Mouse (Mus musculus) telencephalon, adult 2 months (tissue): Measurements from ENCODE around the gene Casc1.

Source experiments
- DNase-seq: peaks from one replicate; pipeline ENCODE4 v3.0.0-alpha.2; 2011; ENCODE audit warnings: low read depth, low spot score

Gene Casc1

DNA sequence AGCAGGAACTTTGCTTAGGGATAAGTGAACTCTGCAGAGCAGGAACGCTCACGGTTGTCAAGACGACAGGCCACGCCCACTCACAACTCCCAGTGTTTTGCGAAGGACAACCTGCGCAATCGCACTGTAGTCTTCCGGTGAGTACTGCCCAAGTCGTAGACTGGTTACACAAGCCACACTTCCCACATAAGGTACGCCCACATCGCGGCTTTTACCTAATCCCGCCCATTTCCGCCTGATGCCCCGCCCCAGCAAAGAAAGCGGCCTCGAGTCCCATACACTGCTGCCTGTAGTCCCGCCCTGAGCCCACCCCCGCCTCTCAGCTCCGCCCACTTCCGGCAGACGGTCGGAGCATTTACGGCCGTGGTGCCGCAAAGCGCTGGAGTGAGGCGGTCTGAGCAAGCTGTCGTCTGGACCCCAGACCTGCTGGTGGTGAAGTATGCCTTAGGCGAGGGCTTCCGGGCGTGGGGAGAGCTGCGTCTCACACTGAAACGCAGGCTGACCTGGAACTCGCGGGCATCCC, at the start of gene Casc1, which contains the start of gene Etfrf1:
Gene Casc1, minus strand, starts transcription at position 190 of the 523 bp plus-strand sequence.
Gene Etfrf1, plus strand, starts transcription at position 319 of the 523 bp plus-strand sequence.
- peak; percentile 100 for DNase-seq

- DNase-seq = no peak
These were observed 45.9 kb upstream of the Casc1 start for GRCm38 (mm10) chr6:145256701-145257073.

DNA sequence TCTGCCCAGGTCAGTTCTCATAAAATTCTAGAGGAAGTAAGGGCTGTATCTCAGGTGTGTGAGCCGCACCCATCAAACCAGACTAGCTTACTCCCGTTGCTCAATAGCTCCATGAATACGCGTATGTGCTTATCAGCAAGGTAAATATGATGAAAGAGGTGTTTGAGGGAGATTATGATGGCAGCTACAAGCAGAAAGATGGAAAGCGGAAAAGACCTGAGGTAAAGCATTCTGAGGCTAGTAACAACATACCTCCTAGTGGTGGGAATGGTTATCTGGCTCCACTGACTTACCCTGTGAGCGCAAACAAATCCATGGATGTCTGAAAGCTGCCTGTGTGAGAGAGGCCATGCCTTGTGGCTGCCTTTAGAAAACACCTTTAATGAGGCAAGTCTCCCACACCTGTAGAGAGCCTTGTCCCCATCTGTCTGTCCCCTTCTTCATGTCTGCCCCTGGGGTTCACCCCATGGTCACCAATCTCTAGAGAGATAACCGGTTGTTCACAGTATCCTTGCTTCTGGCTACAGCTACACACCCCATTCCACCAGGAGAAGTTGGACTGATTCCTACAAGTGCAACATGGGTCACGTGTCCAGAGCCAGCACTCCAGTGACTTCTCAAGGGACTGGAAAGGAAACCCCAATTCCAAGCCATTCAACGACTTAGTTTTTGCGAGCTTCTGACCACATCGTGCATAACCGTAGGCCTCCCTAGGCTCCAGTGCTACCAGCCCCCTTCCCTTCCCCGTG, 45.3 kb upstream of the Casc1 start:
- DNase-seq = no peak

DNA sequence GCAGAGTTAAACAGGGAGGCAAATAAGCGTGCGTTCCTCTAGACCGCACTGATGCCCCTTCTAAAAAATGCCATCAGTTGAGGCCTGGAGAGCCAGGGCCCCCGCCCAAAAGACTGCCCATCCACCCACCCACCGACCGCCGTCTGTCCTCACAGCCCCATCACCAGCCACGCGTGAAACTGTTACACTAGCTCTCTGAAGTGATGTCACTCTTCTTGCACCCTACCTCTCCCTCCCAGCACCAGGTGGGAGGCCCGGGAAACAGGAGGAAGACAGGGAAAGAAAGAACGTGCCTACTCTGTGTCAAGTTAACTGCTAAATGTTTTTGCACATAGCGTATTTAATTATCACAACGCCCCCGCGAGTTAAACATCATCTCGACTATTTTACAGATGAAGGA, 40.0 kb upstream of the Casc1 start:
- no peak for DNase-seq

GRCm38 (mm10) chr6:145250185-145250791, 39.5 kb upstream of the Casc1 start, which contains the start of gene Kras:
Gene Kras (minus strand): TSS chr6:145250239.
- DNase-seq = peak; percentile 71

- no peak for DNase-seq
These were observed 38.7 kb upstream of the Casc1 start for GRCm38 (mm10) chr6:145249291-145250184.

DNA sequence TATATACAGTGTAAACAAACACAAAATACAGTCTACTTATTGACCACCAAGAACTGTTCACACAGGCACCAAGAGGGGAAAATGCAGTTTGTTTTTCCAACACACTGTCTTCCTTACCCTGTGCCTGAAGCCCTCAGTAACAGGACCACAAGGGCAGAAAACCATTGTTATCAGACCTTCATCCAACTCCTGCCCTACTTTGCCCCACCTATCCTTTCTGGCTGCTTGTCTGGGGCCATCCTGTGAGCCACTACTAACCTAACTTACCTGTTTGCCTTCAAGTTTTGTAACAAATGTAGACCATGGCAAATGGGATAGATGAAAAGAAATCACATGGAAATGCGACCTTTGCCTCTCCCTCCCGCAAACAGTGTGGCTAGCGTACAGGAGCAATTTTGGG, 37.1 kb upstream of the Casc1 start:
- DNase-seq = no peak

GRCm38 (mm10) chr6:145246841-145247240, 36.0 kb upstream of the Casc1 start:
- DNase-seq = no peak

- DNase-seq = no peak
These were observed 31.7 kb upstream of the Casc1 start for GRCm38 (mm10) chr6:145242521-145242920.

- DNase-seq = no peak
These were observed 29.5 kb upstream of the Casc1 start for GRCm38 (mm10) chr6:145240285-145240684.

DNA sequence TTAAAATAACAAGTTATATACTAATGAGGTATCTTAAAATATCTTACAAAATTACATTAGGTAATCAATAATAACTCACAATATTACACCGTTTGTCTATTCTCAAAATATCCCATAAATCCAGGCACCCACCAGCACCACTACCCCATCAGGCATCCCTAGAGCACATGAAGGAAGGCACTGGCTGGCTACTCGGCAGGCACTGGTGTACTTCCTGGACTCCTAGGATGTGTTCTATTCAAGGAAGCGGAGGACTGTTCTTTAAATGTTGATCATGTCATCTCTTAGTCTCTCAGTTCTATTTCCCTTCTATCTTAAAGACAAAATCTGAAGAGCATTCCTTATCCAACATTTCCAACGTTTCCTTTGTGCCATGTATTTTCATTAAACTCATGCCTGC, 26.3 kb upstream of the Casc1 start:
- no peak for DNase-seq

GRCm38 (mm10) chr6:145235367-145235766, 24.6 kb upstream of the Casc1 start:
- no peak for DNase-seq

DNA sequence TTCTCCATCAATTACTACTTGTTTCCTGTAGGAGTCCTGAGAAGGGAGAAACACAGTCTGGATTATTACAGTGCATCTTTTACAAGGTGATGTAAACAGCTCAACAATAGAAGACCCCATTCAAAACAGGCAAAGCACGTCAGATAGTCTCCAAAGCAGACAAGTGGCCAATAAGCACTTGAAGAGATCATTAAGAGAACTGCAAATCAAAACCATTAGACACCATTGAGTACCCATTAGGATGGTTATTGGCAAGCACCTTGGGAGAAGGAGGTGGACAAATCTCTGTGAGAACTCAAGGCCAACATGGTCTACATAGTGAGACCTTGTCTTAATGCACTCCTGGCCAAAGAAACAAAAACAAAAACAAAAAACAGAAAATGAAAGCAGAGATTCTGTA, 23.6 kb upstream of the Casc1 start:
- DNase-seq = no peak

GRCm38 (mm10) chr6:145226296-145226695, 15.5 kb upstream of the Casc1 start:
- DNase-seq = no peak

- DNase-seq = no peak
These were observed 13.4 kb upstream of the Casc1 start for GRCm38 (mm10) chr6:145224246-145224645.

DNA sequence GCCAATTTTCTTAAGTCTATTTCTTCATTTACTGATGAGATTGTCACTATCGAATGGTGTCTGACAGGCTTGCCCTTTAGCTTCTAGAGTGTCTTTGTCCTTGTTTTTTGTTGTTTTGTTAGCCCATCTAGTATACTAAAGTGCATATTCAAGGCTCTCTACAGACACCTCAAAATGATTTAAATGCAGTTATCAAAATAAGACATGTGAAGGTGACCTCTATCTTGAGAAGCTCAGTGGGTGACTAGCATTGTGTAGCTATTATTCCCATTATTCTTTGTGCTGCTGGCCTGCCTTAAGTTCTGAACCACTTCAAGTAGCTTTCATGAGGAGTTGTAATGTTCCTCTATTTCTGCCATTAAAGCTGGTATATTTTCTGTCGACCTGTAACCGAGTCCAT, 5.0 kb upstream of the Casc1 start:
- no peak for DNase-seq

DNA sequence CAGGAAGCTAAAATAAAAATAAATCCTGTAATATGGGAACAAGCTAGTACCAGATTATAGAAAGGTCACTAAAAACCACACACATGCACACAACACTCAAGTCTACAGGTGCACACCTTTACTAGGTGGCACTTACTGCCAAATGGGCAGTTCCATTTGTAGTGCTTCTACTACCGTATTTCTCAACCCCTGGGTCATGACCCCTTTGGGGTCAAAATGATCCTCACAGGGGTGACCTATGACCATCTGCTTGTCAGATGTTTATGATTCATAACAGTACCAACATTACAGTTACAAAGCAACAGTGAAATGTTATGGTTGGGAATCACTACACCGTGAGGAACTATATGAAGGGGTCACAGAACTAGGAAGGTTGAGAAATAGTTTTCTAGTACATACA, 3.1 kb upstream of the Casc1 start:
- no peak for DNase-seq

DNA sequence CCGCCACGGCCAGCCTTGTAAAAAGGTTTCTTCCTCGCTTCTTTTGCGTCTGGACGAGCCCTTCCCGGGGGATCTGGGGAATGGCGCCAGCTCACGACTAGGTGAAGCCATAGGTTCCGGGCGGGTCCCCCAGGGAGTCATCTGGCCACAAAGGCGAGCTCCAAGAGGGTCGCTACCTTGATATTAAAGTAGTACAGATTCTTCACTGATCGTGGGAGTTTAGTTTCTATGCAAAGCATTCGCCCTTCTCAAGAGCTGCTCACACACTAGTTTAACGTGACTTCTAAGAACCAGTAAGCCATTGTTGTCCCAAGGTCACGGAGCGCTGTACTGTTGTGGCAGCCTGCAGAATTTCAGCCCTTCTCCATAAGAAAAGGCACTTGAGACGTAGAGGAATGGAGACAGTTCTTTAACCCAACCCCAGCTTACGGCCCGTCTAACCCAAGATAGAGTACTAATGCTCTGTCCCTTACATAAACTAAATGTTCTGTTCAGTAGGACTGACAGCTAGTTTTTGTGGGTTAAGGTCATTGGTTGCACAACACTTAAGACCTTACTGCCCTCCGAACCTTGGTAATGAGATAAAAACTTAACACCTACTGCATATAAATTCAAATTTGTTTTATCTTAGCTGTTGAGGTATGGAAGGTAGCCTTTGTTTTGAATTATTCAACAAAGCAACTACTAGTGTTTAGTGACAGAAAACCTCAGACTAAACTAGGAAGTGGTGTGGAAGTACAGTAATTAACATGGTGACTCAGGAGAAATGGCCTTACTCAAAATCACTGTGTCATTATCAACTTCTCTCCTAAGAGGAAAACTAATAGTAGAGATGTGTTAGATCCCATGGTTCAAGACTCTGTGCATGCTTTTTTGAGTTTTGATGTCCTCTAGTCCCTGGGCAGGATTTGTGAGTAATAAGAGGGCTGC, 836 bp upstream of the Casc1 start:
- DNase-seq = peak; percentile 24

DNA sequence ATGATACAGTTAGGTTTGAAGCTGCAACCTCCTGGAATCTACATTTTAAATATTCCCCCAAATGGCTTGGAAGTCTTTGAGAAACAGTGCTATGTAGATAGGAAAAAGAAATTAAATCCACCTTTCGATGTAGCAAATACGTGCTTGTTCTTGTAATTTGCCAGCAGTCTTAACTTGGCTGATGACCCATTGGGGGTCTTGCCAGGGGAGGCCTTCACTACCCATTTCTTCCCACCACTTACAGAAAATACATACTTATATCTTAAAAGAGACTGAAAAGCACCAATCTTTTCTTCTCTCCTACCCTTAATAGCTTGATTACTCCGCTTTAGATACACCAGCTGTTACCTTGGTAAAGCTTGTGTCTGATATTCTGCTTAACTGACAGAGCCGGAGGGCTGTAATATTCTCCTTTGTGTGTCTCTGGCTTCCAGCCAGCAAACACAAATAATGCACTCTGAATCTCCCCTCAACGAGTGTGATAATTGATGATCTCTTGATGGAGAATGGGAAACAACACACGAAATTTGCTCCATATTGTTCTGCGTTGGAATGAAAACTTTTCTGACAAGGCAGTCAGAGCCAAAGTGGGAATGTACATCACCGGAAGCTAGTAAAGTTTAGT, 637 bp downstream of the Casc1 start:
- no peak for DNase-seq

DNA sequence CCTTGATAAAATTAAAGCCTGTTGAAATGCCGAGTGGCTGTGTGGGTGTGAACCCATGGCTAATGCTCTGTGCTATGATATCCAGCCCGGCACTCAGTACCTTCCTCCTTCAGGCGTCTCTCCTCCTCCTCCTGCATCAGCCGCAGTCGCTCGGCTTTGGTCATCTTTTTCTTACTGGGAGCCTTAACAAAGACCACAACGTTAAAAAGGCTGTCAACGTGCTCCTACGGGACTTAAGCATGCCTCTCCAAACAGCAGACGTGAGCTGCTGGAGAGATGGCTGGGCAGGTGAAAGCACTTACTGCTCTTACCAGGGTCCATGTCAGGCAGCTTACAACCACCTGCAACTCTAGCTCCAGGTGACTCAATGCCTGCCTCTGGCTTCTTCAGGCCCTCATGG, 5.7 kb downstream of the Casc1 start:
- no peak for DNase-seq
